Mouse (Mus musculus) naive thymus-derived CD4-positive, alpha-beta T cell, adult 2 months (primary cell): Measurements from ENCODE around the gene G0s2.

Experiments used
- DNase-seq: peaks from one replicate; pipeline ENCODE4 v3.0.0-alpha.2; 2011; ENCODE audit warnings: low read depth

G0s2 gene

DNA sequence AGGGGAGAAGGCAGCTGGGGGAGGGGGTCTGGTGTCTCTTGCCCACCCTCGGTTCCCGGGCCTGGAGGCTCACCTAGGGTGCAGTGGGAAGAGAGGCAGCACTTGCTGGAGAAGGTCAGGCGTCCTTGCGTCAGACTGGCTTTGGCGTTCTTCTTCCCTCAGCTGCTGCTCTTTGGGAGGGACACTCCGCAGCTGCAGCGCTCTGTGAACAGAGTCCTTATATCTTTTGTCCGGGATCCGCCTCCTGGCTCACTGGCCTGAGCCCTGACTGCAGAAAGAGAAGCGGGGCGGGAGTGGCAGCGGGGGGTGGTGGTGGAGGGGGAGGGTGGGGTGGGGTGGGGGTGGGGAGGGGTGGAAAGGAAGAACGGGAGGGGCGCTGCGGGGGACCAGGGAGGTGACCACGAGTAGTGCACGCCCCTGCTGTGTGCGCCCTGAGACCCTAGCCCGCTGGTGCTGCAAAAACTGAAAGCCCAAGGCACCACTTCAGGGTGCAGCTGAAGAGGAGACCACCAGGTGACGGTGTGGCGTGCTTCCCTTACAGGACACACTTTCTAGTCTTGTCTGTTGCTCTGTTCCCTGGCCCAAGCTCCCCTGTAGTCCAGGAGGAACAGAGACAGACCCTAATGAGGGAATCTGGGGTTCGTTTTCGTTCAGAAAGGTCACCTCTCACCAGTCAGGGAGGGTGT lies at the start of gene G0s2:
Gene G0s2, minus strand, starts transcription at position 302 of the 686 bp plus-strand sequence.
- peak; percentile 71 for DNase-seq

DNA sequence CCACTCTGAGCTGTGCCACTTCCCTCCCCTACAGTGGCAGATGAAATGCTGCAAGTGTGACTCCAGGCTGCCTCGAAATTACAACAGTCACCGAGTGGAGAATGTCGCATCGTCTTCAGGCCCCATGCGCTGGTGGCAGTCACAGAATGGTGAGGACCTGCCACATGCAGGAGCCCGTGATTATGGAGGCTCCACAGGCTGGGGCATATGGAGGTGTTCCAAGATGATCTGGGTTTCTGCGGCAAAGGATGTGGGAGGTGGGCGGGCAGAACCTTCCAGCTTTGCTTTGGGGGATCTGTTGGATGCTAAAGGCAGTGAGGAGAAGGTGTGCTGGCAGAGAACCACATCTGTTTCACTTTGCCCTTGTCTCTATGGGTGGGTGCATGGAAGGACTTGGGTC lies 47.4 kb upstream of the G0s2 start:
- DNase-seq: no peak

DNA sequence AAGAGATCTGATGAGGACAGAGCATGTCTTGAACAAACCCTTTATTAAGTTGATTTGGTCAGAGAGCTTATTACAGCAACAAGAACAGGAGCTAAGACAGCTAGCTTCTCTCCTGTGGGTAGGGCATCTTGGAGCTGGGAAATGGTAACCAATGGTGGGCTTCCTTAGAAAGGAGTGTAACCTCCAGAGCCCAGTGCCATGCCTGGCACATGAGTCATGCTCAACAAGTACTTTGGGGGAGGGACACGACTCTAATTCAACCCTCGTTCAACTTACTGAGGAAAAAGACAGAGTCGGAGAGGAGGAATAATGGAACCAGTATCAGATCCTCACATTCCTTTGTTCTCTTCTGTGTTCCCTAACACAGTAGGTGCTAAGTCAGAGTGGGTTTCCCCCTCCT lies 46.7 kb upstream of the G0s2 start:
- DNase-seq: no peak

DNA sequence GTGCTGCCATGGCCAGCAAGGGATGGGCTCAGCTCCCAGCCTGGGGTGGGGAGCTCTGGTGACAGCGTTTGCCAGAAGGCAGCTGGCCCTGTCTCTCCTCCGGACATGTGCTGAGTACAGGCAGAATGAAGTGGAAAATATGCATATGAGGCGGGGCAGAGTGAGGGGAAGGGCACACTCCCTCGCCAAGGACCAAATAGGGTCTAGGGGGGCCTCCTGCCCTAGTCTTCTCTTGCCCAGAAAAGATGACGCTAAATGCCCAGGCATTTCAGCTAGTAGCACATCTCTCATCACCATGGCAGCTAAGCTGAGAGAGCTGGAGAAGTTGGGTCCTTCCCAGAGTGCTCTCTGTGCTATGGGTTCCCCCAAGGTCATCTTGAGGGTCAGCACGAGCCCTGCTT lies 44.1 kb upstream of the G0s2 start:
- DNase-seq: no peak

DNA sequence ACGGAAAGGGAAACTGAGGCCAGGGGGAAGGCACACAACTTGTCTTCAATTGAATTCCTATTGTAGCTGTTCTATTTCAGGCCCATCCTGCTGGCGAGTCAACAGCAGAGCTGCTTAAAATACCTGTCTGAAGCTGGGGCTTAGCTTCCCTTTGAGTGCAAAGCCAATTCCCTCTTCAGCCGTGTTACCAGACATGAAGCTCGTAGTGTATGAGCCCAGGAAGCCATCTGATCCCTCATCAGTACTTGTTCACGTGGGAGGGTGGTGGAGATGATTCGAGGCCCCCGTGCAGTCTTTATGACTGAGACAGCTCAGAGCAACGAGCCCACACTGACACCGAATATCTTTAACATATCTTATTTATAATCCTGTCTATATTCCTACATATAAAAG lies 43.3 kb upstream of the G0s2 start:
- DNase-seq: no peak

DNA sequence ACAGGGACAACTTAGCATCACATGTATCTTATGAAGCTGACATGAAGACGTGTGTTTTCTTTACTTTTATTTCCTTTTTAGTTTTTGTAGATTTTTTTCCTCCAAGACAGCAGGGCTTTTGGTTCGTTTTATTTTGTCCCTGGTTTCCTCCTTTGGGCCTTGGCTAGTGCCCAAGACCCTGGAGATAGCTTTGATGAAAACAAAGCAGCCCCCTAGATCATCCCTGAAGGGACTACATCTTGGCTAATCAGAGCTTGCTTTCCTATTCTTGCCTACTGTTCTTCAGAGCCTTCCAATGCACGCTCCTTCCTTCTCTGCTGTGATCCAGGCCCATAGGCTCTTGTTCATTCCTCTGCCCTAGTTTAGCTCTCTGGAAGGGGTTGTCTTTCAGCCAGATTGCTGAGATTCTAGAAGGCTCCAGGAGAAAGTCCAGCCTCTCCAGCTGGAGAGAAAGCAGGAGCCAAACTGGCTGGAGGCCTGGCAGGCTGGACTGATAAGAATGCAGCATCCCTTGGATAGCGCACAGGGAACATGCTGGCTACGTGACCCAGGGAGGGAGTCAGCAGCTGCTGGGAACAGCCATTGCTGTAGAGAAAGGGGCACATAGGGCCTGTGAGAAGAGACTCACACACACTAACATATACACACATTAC lies 42.8 kb upstream of the G0s2 start:
- no peak for DNase-seq

DNA sequence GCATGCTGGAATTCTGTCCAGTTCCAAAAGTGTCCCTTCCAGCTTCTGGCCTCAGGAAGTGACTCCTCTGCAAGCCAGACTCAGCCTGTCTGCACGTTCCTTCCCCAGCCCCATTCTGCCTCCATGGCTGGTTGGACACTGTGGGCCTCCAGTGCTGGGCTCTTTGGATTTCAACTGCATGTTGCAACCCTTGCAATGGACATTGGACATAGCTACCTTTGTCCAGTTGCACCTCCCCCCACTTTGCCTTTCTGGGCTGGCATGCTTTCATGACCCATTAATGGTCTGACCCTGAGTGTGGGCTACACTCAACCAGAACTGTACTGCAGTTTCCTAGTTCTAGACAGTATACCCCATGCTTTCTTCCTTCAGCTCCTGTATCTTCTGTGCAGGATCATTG lies 38.6 kb upstream of the G0s2 start:
- no peak for DNase-seq

DNA sequence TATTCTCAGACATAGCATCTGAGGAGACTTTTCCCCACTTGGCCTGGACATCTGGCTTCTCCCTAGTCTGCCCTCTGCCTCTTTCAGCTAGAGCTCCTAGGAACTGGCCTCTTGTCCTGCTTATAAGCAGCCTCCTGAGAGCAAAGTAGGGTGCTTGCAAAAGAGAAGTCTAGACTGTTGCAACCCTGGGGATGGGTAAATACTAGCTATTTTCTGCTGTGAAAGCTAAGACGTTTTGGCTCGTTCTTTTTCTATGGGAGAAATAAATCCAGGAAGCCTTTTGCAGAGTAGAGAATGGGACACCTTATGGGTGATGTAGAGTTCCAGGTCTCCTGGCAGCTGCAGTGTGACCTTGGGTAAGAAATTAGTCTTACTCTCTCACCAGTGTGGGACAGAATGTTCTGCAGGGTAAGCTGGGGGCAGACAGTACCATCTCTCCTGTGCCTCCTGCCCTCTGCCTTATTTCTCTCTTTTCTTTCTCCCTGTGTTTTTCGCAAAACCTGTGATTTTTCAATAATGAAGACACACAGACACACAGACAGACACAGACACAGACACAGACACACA lies 37.6 kb upstream of the G0s2 start:
- no peak for DNase-seq

DNA sequence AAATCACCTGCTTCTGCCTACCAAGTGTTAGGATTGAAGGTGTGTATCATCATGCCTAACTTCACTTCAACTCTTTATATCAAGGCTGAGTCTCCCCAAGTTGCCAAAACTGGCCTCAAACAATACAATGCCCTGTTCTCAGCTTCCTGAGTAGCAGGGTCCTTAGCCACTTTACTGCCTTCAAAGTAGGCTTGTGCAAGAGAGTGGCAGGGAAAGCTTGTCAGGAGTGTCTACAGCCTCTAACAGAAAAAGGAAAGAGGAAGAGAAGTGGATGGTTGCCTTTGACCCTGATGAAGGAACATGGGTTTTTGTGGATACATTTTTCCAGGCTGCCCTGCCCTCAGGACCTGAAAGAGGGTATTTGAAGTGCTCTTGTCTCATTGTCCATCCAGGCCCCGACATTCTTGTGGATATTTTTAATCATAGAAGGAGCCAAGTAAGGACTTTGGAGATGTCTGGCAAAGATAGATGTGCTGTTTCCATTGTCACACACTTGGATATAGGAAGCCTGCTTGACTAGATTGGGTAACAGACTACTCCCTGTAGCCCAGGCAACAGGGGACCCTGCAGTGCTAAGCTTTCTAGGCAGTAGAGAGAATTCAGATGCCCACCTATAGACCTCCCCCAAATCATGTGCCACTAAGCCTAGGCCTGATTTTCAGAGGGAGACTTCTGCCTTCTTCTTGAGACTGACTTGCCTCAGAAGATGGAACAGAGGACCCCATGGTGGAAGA lies 36.9 kb upstream of the G0s2 start:
- DNase-seq: no peak

DNA sequence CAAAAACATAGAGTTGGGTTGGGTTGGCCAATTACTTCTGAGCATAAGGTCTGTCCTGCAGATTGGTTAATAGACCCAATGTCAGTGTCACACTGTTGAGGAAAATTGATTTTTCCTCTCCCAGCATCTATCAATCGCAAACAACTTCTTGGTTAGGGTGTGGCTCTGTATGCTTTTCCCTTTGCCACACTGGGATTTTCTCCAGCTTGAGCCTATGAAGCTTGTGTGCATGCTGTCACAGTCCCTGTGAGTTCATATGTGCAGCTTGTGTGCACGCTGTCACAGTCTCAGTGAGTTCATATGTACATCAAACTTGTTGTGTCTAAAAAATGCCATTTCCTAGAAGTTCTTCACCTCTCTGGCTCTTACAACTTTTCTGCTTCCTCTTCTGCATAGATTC lies 33.8 kb upstream of the G0s2 start:
- no peak for DNase-seq

DNA sequence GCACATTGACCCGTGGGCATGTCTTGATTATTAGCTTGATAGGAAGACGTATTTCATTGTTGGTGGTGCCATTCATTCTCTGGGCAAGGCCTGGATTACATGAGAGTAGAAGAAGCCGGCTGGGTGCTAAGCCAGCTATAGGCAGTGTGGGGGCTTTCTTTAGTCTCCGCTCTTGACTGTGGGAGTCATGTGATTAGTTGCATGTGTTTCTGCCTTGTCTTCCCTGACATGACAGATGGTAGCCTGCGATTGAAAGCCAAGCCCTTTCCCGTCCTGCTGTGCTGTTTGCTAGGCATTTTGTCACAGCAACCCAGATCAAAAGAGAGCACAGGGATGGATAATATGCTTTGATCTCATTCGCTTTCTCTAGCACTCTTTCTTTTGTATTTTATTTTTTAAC lies 32.4 kb upstream of the G0s2 start:
- no peak for DNase-seq

DNA sequence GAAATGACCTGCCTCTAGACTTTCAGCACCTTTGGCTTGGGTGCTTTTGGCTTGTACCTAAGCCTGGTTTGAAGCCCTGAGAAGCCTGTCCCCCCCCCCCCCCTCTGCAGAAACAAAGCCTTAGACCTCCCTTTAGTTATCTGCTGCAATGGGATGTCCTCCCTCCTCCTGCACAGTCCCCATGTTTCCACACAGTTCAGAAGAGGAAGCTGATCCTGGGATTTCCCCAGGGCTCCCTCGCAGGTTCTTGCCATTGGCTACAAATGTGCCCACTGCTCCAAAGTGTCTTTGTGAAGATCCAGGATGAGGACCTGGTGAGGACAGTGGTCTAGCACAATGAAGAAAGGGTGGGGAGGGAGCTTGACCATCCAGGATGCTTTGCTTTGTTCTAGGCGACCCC lies 30.1 kb upstream of the G0s2 start:
- no peak for DNase-seq

DNA sequence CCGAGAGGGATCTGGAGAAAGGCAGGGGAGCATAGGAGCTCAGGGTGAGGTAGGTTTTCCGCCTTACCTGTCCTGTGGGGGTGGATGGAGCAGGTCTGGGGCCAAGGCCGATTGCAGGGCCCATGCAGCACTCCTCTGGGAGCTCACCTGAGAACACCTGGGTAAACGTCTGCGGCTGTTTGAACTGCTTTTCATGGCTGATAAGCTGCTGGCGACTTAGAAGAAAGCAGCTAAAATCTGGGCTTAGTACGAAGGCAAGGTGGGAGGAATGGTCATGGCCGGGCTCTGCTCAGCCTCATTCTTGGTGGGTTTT lies 29.0 kb upstream of the G0s2 start:
- no peak for DNase-seq

DNA sequence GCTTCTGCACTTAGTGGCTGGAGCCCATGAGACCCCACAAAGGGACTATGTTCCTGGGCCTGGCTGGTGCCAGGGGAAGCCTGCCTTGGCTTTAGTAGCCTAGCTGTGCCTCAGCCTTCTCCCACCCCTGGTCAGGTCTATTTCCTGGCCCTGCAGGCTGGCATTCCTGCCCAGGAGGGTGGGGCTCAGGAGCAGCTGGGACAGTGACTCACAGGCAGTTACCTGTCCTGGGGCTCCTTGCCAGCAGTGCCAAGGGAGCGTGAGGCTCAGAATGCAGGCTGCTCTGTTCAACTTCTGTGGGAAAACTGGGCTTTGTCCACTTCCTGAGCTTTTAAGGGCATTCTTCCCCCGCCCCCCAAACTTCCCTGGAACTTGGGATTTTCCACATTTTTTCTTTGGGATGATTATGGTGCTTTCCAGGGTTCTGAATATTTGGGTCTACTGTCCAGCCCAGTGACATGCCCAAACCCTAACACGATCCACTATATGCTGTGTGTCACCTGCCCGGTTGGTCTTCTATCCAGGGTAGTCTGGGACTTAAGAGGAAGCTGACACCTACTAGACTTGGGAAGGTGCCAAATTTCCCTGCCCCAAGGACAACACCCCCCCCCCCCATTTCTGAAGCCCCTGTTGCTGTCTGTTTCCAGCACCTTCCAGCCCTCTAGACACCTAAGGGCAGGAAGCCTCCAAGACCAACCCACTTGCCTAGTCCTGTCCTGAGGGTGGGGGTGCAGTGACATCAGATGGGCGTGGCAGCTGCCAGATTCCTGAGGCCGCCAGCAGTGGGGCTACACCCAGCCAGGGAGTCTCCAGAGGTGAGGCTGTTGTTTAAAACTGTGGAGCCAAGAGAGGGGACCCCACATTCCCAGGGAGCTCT lies 28.4 kb upstream of the G0s2 start:
- DNase-seq: no peak

DNA sequence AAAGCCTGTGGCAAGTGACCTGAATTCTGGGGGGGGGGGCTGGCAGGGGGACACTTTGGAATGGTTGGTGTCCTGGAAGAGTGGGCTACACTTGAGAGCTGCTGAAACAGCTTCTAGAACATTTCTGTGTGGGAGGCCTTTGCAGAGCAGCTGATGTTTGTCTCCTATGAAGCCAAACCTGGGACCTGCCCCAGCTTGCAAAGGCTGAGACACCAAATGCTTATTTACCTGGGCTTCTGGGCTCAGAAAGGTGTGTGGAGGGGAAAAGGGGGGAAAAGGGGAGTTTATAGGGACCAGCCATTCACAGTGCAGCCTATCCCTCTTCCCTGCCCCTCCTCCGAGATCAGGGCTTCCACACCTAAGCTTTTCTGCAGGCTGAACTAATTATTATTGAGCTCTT lies 27.0 kb upstream of the G0s2 start:
- DNase-seq: no peak

DNA sequence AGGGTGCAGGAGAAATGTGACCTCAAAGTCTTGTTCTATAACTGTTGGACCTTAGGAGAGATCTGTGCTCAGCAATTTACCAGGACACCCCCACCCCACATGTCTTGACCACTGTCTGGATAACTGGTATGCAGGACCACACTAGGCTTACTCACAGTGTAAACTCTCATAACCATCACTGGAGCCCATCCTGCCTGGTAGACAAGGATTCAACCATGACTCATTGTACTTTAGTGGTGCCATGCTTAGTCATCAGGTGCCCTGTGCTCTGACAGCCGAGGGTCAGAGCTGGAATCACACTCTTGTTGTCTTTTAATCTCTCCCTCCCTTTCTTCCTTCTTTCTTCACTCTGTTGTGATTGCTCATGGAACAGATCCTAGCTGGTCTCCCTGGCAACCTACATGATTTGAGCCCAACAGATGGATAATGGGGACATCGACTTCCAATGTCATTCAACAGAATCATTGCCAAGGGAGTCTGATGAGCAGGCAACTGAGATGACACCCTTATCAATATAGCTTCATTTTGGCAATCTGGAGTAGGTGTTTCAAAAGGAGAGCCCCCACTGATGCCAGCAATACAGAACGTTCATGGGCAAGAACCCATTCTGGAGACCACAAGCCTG lies 25.2 kb upstream of the G0s2 start:
- no peak for DNase-seq

DNA sequence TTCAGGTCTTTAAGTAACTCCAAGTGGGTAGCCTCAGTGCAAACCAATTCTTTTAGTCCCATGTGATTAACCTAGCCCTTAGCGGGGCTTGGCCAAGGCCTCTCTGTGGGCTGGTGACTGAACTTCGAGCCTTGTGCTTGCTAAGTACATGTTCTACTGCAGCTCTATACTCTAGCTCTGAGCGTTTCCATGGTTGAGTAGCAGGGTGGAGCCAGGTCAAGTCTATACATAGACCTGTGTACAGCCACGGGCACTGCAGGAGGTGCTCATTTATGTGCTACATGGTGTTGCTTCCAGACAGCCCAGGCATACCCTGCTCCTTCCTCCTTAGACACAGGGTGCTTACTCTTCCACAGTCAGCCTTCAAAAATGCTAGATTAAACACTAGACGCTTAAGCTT lies 22.9 kb upstream of the G0s2 start:
- DNase-seq: no peak

DNA sequence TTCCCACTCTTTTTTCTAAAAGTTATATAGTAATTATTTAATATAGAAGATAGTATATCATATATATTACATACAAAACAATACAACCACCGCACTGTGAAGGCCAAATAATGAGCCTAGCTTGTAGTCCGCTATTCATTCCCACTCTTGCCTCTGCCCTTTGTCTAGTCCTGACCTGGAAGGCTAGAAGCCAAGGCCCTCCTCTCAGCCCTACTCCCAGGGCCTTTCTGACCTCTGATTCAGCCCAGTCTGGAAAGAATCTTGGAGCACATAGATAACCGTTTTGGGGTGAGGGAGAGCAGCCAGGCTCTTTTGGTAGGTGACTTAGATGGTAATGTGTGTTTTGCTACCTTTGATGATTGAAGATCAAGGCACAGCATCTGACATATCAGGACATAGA lies 20.9 kb upstream of the G0s2 start:
- DNase-seq: no peak

DNA sequence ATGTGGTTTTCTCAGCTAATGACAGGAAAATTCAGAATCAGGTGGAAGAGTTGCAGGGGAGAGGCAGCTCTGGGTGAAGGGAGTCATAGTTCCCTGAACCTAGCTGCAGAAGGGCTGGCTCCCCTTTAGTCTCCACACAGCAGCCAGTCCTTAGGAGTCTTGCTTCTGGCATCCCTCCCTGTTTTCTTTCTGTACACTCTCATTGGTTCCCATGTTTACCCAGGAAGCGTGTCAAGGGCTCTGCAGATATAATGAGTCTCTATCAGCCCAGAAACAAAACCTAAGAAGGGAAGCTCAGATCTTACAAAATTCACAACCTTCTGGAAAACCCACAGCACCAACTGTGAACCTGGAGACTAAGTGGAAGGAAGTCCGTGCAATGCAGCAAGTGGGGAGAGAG lies 20.0 kb upstream of the G0s2 start:
- no peak for DNase-seq

DNA sequence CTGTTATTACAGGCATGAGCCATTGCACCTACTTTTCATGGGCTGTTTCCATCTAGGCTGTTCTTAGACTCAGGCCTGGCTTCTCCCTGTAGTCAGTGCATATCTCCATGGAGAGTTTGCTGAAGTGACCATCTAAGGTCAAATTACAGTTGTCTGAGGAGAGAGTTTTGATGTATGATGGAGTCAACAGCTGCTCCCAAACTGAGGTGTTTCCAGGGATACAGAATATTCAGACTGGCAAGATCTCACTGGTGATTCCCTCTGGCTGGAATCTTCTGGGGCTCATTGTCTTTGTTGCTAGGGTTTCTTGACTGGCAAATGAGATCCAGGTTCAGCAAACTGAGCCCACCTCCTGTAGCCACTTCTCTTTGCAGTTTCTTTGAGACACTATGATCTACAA lies 17.7 kb upstream of the G0s2 start:
- DNase-seq: no peak

DNA sequence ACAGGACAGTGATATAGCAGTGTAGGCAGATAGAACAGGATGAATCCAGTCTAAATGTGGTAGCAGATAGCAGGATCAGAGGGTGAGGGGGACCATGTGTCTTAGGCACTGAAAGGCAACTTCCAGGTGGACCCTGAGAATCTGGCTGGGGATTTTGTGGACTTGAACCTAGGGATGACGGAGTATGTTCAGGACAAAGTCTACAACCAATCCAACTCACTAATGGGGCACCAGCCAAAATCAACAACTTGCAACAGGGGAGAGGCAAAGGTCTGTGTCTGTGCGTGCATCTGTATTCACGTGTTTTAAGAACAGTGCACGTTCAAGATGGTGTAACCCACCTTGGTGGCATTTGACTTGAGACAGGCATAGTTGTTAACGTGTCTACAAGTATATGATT lies 16.9 kb upstream of the G0s2 start:
- no peak for DNase-seq

DNA sequence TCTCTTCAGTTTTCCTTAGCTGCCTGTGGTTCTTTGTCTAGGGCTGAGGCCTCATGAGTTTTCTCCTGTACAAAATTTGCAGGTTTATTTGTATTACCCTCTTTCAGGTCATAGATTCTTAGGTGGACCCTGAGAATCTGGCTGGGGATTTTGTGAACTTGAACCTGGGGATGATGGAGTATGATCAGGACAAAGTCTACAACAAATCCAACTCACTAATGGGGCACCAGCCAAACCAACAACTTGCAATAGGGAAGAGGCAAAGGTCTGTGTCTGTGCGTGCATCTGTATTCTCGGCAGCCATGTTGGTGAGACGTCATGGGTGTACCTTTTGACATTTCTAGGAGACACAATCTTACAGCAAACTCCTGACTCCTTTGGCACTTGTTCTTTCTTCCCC lies 16.1 kb upstream of the G0s2 start:
- DNase-seq: no peak
